Mouse (Mus musculus) stomach, postnatal 0 days (tissue): ENCODE data around the gene Tmem185b. TPM values are rescaled to one million over a fixed set of nuclear protein-coding genes. Genes with fewer than 3 reads are reported as not detected.

Experiments
- ATAC-seq: fragments of 200-750 bp; cut with Nextera tagmentation; 2 replicates; pipeline ENCODE4 v1.8.0; 2017; ENCODE audit not compliant: low FRiP score, low TSS enrichment
- DNase-seq: peaks from one replicate; pipeline ENCODE4 v3.0.0-alpha.2; 2016; ENCODE audit warnings: low spot score
- H3K27ac ChIP-seq: fragments of 300-500 bp; sonication (generic); replicated peaks from 2 replicates; pipeline ENCODE4 v1.5.1; 2014; ENCODE audit warnings: mild to moderate bottlenecking, control low read depth
- H3K27me3 ChIP-seq: fragments of 300-500 bp; sonication (generic); 2 replicates; pipeline ENCODE4 v1.6.1; 2014; ENCODE audit warnings: low read length; ENCODE audit not compliant: control insufficient read depth, insufficient read depth
- H3K36me3 ChIP-seq: fragments of 300-500 bp; sonication (generic); 2 replicates; pipeline ENCODE4 v1.6.1; 2014; ENCODE audit warnings: low read length, mixed read lengths; ENCODE audit not compliant: control insufficient read depth, insufficient read depth
- H3K4me1 ChIP-seq: fragments of 300-500 bp; sonication (generic); replicated peaks from 2 replicates; pipeline ENCODE4 v1.6.1; 2014; ENCODE audit warnings: antibody characterized with exemption; ENCODE audit not compliant: control insufficient read depth, insufficient read depth
- H3K4me2 ChIP-seq: fragments of 300-500 bp; sonication (generic); replicated peaks from 2 replicates; pipeline ENCODE4 v1.6.1; 2014; ENCODE audit warnings: low read depth, mild to moderate bottlenecking, control low read depth, moderate library complexity
- H3K4me3 ChIP-seq: fragments of 300-500 bp; sonication (generic); 2 replicates; pipeline ENCODE4 v1.5.1; 2014; ENCODE audit warnings: low read depth, low read length, control low read depth
- H3K9ac ChIP-seq: fragments of 300-500 bp; sonication (generic); 2 replicates; pipeline ENCODE4 v1.6.1; 2014; ENCODE audit warnings: mild to moderate bottlenecking, low read length, control low read depth, mixed read lengths
- H3K9me3 ChIP-seq: fragments of 300-500 bp; sonication (generic); 2 replicates; pipeline ENCODE4 v1.6.1; 2016; ENCODE audit warnings: low read length; ENCODE audit not compliant: control insufficient read depth
- CTCF ChIP-seq: IDR thresholded peaks from 2 replicates; pipeline ENCODE4 v1.5.1; 2016; ENCODE audit warnings: antibody characterized with exemption, low read depth, mild to moderate bottlenecking, moderate library complexity
- EP300 ChIP-seq: optimal IDR thresholded peaks from 2 replicates; pipeline ENCODE3; 2016; ENCODE audit warnings: antibody characterized with exemption
- WGBS: fragments of 180-500 bp; shearing (Covaris S2); extraction: QIAGEN DNeasy Blood & Tissue Kit; methylation state at CpG from one replicate; pipeline ENCODE4 v1.1.7; 2014; 5-methylcytosine and 5-hydroxymethylcytosine counted together
- polyA plus RNA-seq: library from polyadenylated mRNA; unstranded; fragments of >200 nt; fragmentation: Nextera tagmentation; extraction: Ambion mirVana; gene quantifications from 2 replicates; pipeline ENCODE4 v1.2.1, GENCODE M21; 2015

Gene Tmem185b
- polyA plus RNA-seq, 1 experiment from 2014 or later: 12.6 TPM

- Histone ChIP-seq H3K9ac (no peak overlapping the region), H3K4me1 (no peaks in the 10 kb centered on the region), H3K9me3 (no peaks in the 10 kb centered on the region), H3K27me3 (no peaks in the 10 kb centered on the region), H3K4me3 (no peak overlapping the region), H3K27ac (no peak overlapping the region), H3K4me2 (no peak overlapping the region), H3K36me3 (no peaks in the 10 kb centered on the region)
- no peak for ATAC-seq
- no peak for TF ChIP-seq CTCF
- TF ChIP-seq EP300: no peak
- no peak for DNase-seq
- WGBS: 84% methylated on average over 5 of the region's 5 CpGs
These were observed 8.4 kb downstream of the Tmem185b start for GRCm38 (mm10) chr1:119534341-119534740.

- no peak overlapping the region for H3K27ac ChIP-seq
- ATAC-seq: no peak
- 61% methylated on average over 2 of the region's 2 CpGs for WGBS
- H3K9me3 ChIP-seq: no peaks in the 10 kb centered on the region
- no peak overlapping the region for H3K4me2 ChIP-seq
- no peak for DNase-seq
- no peak overlapping the region for H3K4me3 ChIP-seq
- no peaks in the 10 kb centered on the region for H3K36me3 ChIP-seq
- no peaks in the 10 kb centered on the region for H3K27me3 ChIP-seq
- no peak overlapping the region for H3K9ac ChIP-seq
- no peaks in the 10 kb centered on the region for H3K4me1 ChIP-seq
- TF ChIP-seq EP300 (no peak), CTCF (no peak)
These were observed 10.2 kb downstream of the Tmem185b start for GRCm38 (mm10) chr1:119536122-119536521.

- DNase-seq: peak; percentile 50
- H3K9me3 ChIP-seq: no peaks in the 10 kb centered on the region
- no peak overlapping the region; the same call in 1 of the 2 replicates for H3K27ac ChIP-seq
- no peak overlapping the region for H3K4me2 ChIP-seq
- TF ChIP-seq CTCF (no peak), EP300 (no peak)
- H3K9ac ChIP-seq: no peak overlapping the region
- WGBS: 45% methylated on average over 6 of the region's 6 CpGs
- H3K4me3 ChIP-seq: no peak overlapping the region
- no peaks in the 10 kb centered on the region for H3K27me3 ChIP-seq
- ATAC-seq: peak; percentile 19
- no peaks in the 10 kb centered on the region for H3K36me3 ChIP-seq
- no peaks in the 10 kb centered on the region for H3K4me1 ChIP-seq
These were observed 11.7 kb downstream of the Tmem185b start for GRCm38 (mm10) chr1:119537651-119538050.

GRCm38 (mm10) chr1:119539252-119539651 lies 13.3 kb downstream of the Tmem185b start:
- no peak for DNase-seq
- no peaks in the 10 kb centered on the region for H3K27me3 ChIP-seq
- H3K4me2 ChIP-seq: no peak overlapping the region
- ATAC-seq: no peak
- H3K9ac ChIP-seq: no peak overlapping the region
- TF ChIP-seq CTCF (no peak), EP300 (no peak)
- no peak overlapping the region for H3K27ac ChIP-seq
- no peaks in the 10 kb centered on the region for H3K9me3 ChIP-seq
- H3K4me3 ChIP-seq: no peak overlapping the region
- H3K36me3 ChIP-seq: no peaks in the 10 kb centered on the region
- WGBS: 22% methylated on average over 2 of the region's 2 CpGs
- H3K4me1 ChIP-seq: no peaks in the 10 kb centered on the region

GRCm38 (mm10) chr1:119540836-119541557 lies 15.0 kb downstream of the Tmem185b start:
- Histone ChIP-seq H3K4me1 (no peaks in the 10 kb centered on the region), H3K9ac (no peak overlapping the region), H3K9me3 (no peaks in the 10 kb centered on the region), H3K36me3 (no peaks in the 10 kb centered on the region), H3K27me3 (no peaks in the 10 kb centered on the region), H3K27ac (peak overlapping the region; percentile 82), H3K4me3 (no peak overlapping the region), H3K4me2 (no peak overlapping the region)
- DNase-seq (peak; percentile 70), ATAC-seq (peak; percentile 89)
- TF ChIP-seq CTCF (no peak), EP300 (no peak)
- WGBS: 49% methylated on average over 9 of the region's 9 CpGs

- 47% methylated on average over 2 of the region's 3 CpGs for WGBS
- no peak for ATAC-seq
- Histone ChIP-seq H3K36me3 (no peaks in the 10 kb centered on the region), H3K4me2 (no peak overlapping the region), H3K27ac (no peak overlapping the region), H3K4me1 (no peaks in the 10 kb centered on the region), H3K27me3 (no peaks in the 10 kb centered on the region), H3K9me3 (no peaks in the 10 kb centered on the region), H3K9ac (no peak overlapping the region), H3K4me3 (no peak overlapping the region)
- TF ChIP-seq CTCF: no peak
- no peak for TF ChIP-seq EP300
- DNase-seq: no peak
These were observed 15.6 kb downstream of the Tmem185b start for GRCm38 (mm10) chr1:119541570-119541969.
